16 mouse cellular contexts compared by ENCODE assay signal in the genomic region with DNA sequence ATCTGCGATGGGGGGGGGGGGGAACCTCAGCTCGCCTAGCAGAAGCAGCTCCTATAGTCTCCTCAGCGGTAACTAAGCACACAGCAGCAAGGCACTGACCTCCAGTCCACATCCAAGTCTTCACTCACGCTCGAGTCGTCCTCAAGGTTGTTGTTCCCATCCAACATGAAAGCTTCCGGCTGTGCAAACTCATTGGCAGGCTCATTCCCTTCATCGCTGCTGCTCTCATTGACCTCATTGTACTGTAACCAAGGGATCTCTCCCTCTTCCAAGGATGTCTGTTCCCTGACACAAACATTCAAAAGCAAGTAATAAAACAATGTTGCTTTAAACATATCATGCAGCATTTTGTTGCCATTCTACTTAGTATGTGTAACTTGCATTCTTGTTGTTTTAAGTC.
"Had no signal": no experiment of that assay in that cellular context is flagged by ENCODE, and none has a peak within 500 bp of the region (broad histone marks: within the 10 kb centered on the region; RNA-seq: fewer than 3 reads in every experiment).

No protein-coding gene starts in this region.

- H3K9ac ChIP-seq: kidney, embryonic 15.5 days; liver, embryonic 12.5 days; liver, embryonic 15.5 days; lung, embryonic 15.5 days had no signal

- H3K4me3 ChIP-seq: kidney, embryonic 15.5 days; liver, embryonic 12.5 days; liver, embryonic 15.5 days; lung, embryonic 15.5 days had no signal

- H3K9me3 ChIP-seq: kidney, embryonic 15.5 days; liver, embryonic 12.5 days; liver, embryonic 15.5 days; lung, embryonic 15.5 days had no signal

- H3K27ac ChIP-seq: kidney, embryonic 15.5 days; liver, embryonic 12.5 days; liver, embryonic 15.5 days; lung, embryonic 15.5 days; stomach, postnatal 0 days had no signal

- DNase-seq: kidney, adult 8-10 months; kidney, postnatal 10 days; kidney, postnatal 36 days; lung, adult 18-20 months; lung, postnatal 10 days; lung, postnatal 36 days; midbrain, embryonic 14.5 days; right cerebral cortex, adult 18-20 months; right cerebral cortex, postnatal 14 days; right cerebral cortex, postnatal 4 days; thymus, postnatal 25 days had no signal

- H3K4me1 ChIP-seq: kidney, embryonic 15.5 days; liver, embryonic 12.5 days; liver, embryonic 15.5 days; lung, embryonic 15.5 days had no signal
